Mouse (Mus musculus) G1E (cell line): Measurements from ENCODE around the gene Gab1.

Experiments used
- CTCF ChIP-seq: IDR thresholded peaks from 2 replicates; pipeline ENCODE4 v1.5.1; 2012; ENCODE audit warnings: low read depth, low read length, inconsistent platforms, mixed read lengths
- GATA1 ChIP-seq: IDR thresholded peaks from 2 replicates; pipeline ENCODE4 v1.6.1; 2012; ENCODE audit warnings: borderline replicate concordance, low read length, inconsistent platforms, mixed read lengths
- GATA2 ChIP-seq: IDR thresholded peaks from 2 replicates; pipeline ENCODE4 v1.6.1; 2012; ENCODE audit warnings: low read depth, low read length, inconsistent platforms, borderline replicate concordance
- POLR2AphosphoS5 ChIP-seq: IDR thresholded peaks from 2 replicates; pipeline ENCODE4 v1.6.1; 2012; ENCODE audit warnings: low read depth, low read length, inconsistent platforms; ENCODE audit not compliant: insufficient replicate concordance
- TAL1 ChIP-seq: conservative IDR thresholded peaks from 2 replicates; pipeline ENCODE4 v1.6.1; 2012; ENCODE audit warnings: low read depth, low read length, inconsistent platforms, mixed read lengths

DNA sequence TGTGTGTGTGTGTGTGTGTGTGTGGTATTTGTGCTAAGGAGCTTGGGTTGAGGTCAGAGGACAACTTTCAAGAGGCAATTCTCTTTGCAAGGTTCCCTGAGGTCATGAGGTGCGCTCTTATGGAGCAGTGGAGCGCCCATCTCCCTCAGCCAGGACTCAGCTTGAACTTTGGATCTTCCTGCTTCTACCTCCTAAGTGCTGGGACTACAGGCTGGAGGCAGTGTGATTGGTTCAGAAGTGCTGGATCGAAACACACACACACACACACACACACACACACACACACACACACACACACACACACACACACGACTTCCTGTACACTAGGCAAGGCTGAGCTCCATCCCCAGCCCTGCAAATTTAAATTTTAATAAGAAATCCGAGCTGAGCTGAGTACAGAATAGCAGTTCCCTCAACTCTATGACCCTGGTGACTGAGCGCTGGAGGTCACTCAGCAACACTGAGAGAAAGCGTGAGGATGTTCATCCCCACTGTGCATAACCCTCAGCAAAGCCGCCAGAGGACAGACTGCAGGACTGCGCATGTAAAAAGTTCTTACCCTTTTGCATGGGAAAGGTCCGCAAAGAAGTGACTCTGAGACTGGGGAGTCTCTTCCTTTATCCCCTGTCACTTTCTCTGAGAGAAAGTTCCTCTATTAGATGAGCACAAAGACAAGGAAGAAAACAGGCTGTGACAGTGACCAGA lies 6.4 kb downstream of the Gab1 start:
- TF ChIP-seq CTCF (no peak), TAL1 (no peak), GATA1 (no peak), POLR2AphosphoS5 (no peak), GATA2 (no peak)
